Mouse (Mus musculus) liver, postnatal 0 days (tissue): ENCODE measurements at regions not wholly inside any gene's neighbourhood (a gene's known extent, or its start where the extent isn't known, plus 50 kb on each side); places are given as distances from the start of the nearest gene placed in this dataset.

Experiments used
- CTCF ChIP-seq: sonication (generic); IDR thresholded peaks from 2 replicates; pipeline ENCODE4 v1.5.1; 2016; ENCODE audit warnings: antibody characterized with exemption, low read depth
- EP300 ChIP-seq: IDR thresholded peaks from 2 replicates; pipeline ENCODE4 v1.6.1; 2016; ENCODE audit warnings: antibody characterized with exemption, low read depth, mild to moderate bottlenecking

DNA sequence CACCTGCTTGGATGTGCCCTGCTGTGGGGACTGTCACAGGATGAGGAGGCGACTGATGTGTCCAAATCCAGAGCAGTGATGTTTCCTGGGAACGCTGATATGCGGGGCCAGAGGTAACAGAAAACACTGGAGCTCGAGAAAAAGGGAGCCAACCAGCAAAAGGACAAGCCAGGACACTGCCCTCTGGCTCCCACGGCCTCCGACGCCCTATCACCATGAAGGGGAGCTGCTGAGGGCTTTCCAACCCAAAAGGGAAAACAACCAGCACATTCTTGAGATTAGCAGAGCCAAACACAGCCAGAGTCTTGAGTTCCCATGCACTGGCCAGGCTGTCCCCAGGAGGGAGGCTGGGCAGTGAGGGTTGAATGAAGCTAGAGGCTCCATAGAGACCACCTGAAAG lies 74.2 kb upstream of the Mrps22 start:
- no peak for TF ChIP-seq CTCF
- no peak for TF ChIP-seq EP300
